Mouse (Mus musculus) neural tube, embryonic 14.5 days (tissue): ENCODE data around the gene Mrpl51. TPM values are rescaled to one million over a fixed set of nuclear protein-coding genes. Genes with fewer than 3 reads are reported as not detected.
"Not testable (repeated sequence)": the region's sequence is repeated elsewhere in the genome, so short reads cannot be mapped to it uniquely, and the experiment has no call there.

ENCODE experiments used
- ATAC-seq: fragments of 200-750 bp; cut with Nextera tagmentation; 2 replicates; pipeline ENCODE4 v1.8.0; 2017; ENCODE audit warnings: low read depth, mild to moderate bottlenecking, moderate TSS enrichment, moderate library complexity
- H3K27ac ChIP-seq: fragments of 300-500 bp; sonication (generic); 2 replicates; pipeline ENCODE4 v1.5.1; 2014; ENCODE audit warnings: low read depth, mild to moderate bottlenecking, control low read depth, low read length, moderate library complexity, mixed read lengths
- H3K27me3 ChIP-seq: fragments of 300-500 bp; sonication (generic); 2 replicates; pipeline ENCODE4 v1.6.1; 2014; ENCODE audit warnings: low read length; ENCODE audit not compliant: control insufficient read depth, insufficient read depth
- H3K36me3 ChIP-seq: fragments of 300-500 bp; sonication (generic); 2 replicates; pipeline ENCODE4 v1.6.1; 2014; ENCODE audit warnings: low read length, mixed read lengths; ENCODE audit not compliant: control insufficient read depth, insufficient read depth
- H3K4me1 ChIP-seq: fragments of 300-500 bp; sonication (generic); 2 replicates; pipeline ENCODE4 v1.6.1; 2014; ENCODE audit warnings: low read length; ENCODE audit not compliant: control insufficient read depth, insufficient read depth
- H3K4me2 ChIP-seq: fragments of 300-500 bp; sonication (generic); 2 replicates; pipeline ENCODE4 v1.6.1; 2014; ENCODE audit warnings: mild to moderate bottlenecking, low read depth, low read length, control low read depth
- H3K4me3 ChIP-seq: fragments of 300-500 bp; sonication (generic); 2 replicates; pipeline ENCODE4 v1.5.1; 2014; ENCODE audit warnings: low read depth, low read length, control low read depth, mixed read lengths
- H3K9ac ChIP-seq: fragments of 300-500 bp; sonication (generic); replicated peaks from 2 replicates; pipeline ENCODE4 v1.6.1; 2014; ENCODE audit warnings: low read depth, mild to moderate bottlenecking, control low read depth, low read length, mixed read lengths
- H3K9me3 ChIP-seq: fragments of 300-500 bp; sonication (generic); 2 replicates; pipeline ENCODE4 v1.6.1; 2016; ENCODE audit warnings: low read length; ENCODE audit not compliant: control insufficient read depth
- WGBS: fragments of 180-500 bp; shearing (Covaris S2); extraction: QIAGEN DNeasy Blood & Tissue Kit; methylation state at CpG from one replicate; pipeline ENCODE4 v1.1.7; 2014; 5-methylcytosine and 5-hydroxymethylcytosine counted together
- polyA plus RNA-seq: library from polyadenylated mRNA; unstranded; fragments of >200 nt; fragmentation: Nextera tagmentation; extraction: Ambion mirVana; gene quantifications from 2 replicates; pipeline ENCODE4 v1.2.1, GENCODE M21; 2014

Mrpl51 gene
- polyA plus RNA-seq, 1 experiment from 2014 or later = 138 TPM

DNA sequence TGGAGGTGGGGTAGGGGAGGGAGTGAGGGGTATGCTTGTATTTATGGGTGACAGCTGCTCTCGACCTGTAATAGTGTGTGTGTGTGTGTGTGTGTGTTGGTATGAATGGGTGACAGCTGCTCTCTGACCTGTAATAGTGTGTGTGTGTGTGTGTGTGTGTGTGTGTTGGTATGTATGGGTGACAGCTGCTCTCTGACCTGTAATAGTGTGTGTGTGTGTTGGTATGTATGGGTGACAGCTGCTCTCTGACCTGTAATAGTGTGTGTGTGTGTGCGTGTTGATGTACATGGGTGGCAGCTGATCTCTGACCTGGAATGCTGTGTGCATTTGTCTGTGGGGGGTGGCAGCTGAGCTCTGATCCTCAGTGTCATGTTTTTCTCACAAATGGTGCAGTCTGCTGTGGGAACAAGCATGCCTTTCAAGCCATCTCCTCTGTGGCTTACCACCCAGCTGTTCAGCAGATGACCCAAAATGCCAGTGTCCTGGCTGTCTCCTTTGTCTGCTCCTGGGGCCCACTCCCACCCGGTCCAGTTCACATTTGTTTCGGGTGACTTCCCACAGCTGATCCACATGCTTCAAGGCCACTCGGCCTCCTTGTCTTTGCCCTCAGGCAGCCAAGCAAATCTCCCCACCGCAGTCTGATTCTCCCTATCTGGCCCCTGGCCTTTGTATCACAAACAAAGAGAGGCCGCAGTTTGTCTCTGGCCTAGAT lies 34.5 kb upstream of the Mrpl51 start:
- Histone ChIP-seq H3K27me3 (no peaks in the 10 kb centered on the region), H3K9me3 (no peaks in the 10 kb centered on the region), H3K27ac (peak overlapping the region; percentile 0; the same call in 1 of the 2 replicates), H3K36me3 (peaks cover 48% of the 10 kb centered on the region), H3K4me3 (no peak overlapping the region), H3K4me2 (no peak overlapping the region), H3K4me1 (0 out of 2 replicates have a peak, but pooled peaks cover 4% of the 10 kb centered on the region), H3K9ac (no peak overlapping the region)
- WGBS = 17% methylated on average over 7 of the region's 7 CpGs
- ATAC-seq = no peak

DNA sequence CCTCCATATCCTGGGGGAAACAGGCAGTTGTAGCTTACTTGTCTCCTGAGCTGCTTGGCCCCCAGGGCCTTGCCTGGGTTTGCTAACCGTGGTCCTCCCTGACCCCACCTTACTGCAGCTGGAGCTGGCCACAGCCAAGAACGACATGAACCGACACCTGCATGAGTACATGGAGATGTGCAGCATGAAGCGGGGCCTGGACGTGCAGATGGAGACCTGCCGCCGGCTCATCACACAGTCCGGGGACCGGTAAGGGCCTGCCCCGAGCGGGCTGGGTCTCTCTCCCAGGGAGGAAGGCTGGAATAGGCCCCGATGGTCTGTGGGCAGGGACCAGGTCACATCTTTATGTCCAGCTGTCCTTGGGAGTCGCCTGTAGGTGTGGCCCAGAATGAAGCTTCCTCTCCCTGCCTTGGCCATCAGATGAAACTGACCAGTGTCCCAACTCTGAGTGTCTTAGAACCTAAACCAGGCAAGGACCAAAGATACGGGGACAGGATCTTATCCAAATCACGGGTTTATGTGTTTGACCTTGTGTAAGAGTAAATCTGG lies 32.6 kb upstream of the Mrpl51 start:
- H3K27ac ChIP-seq = no peak overlapping the region
- H3K9ac ChIP-seq = no peak overlapping the region
- WGBS = 90% methylated on average over 15 of the region's 15 CpGs
- H3K9me3 ChIP-seq = no peaks in the 10 kb centered on the region
- H3K4me3 ChIP-seq = no peak overlapping the region
- peaks cover 36% of the 10 kb centered on the region for H3K36me3 ChIP-seq
- no peak overlapping the region for H3K4me2 ChIP-seq
- H3K27me3 ChIP-seq = no peaks in the 10 kb centered on the region
- ATAC-seq = no peak
- H3K4me1 ChIP-seq = peaks cover 12% of the 10 kb centered on the region

DNA sequence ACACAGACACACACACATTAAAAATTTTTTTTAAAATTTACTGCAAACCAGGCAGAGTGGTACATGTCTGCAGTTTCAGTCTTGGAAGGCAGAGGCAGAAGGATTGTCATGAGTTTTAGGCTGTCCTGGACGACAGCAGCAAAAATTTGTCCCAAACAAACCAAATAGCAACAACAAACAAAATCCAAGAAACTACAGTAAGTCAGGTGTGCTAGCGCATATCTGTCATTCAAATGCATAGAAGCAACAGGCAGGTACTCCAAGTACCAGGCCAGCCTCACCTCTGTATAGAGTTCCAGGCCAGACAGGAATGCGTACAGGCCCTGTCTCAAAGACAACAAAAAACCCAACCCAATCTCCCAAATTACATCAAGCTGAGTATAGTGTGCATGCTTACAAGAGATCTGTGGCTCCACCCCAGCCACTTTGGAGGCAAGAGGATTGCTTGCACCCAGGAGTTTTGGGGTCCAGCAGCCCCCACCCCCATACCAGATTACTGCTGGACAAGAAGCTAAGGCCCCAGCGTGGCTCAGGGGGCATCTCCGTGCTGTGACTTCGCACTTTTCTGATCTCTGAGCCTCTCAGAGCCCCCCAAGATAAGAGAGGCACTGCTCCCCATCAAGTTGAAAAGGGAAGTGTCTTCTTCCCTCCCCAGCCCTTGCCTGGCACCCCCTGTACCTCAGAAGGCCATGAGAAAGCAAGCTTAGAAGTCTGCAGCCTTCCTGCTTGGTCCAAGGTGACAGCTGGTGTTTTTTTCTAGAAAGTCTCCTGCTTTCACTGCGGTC lies 31.6 kb upstream of the Mrpl51 start:
- Histone ChIP-seq H3K36me3 (peaks cover 36% of the 10 kb centered on the region), H3K9ac (no peak overlapping the region), H3K4me1 (peaks cover 15% of the 10 kb centered on the region), H3K27ac (no peak overlapping the region), H3K9me3 (no peaks in the 10 kb centered on the region), H3K27me3 (no peaks in the 10 kb centered on the region), H3K4me2 (no peak overlapping the region), H3K4me3 (no peak overlapping the region)
- no peak for ATAC-seq
- WGBS = 89% methylated on average over 7 of the region's 7 CpGs

DNA sequence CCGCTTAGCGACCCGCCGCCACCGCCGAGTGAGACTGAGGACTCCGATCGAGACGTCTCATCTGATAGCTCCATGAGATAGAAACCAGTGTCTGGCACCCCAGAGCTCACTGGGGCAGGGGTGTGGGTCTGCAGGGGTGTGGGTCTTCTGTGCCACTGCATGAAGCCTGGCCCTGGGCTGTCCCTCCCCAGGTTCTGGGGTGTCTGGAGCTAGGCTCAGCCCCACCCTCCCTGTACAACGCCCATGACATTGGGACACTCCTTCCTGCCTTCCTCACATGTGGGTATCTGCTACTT lies 31.1 kb upstream of the Mrpl51 start:
- peaks cover 33% of the 10 kb centered on the region for H3K36me3 ChIP-seq

DNA sequence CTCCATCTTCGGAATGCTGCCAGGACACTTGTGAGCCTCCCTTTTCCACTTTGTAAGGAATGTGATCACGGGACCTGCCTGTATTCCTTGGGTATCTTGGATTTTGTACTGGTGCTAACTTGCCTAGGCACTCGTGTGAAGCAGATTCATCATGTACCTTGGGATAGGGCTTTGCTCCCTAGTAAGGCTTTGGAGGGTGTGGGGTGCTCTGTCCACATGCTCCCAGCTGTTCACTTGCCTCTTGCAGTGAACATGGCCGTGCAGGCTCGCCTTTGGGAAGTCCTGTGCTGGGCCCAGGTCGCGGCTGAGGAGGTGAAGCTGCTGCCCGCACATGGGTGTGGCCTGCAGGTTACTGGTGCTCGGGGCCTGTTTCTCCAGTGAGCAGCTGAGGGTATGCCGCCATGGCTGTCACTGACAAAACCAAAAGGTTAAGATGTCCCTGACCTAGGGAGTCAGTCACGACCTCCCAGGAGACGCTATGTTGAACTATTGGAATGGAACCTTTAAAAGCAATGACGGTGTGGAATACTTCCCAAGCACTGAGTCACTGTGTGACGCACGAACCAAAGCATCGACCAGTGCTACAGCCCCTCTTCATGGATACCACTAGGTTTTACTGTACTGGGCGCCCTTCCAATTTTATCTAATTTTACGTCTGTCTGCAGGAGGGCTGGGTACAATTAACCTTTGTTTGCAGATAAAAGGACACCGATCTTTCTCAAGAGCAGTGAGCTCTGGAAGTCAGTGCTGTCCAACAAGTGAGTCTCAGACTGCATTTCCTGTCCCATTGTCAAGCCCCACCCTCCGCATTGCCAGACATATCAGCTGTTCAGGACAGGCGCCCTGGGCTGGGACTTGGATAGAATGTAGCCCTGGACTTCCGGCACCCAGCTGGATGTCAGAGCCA lies 30.5 kb upstream of the Mrpl51 start:
- no peak overlapping the region for H3K4me2 ChIP-seq
- no peak overlapping the region for H3K4me3 ChIP-seq
- H3K9ac ChIP-seq = no peak overlapping the region
- H3K27me3 ChIP-seq = no peaks in the 10 kb centered on the region
- H3K27ac ChIP-seq = 0 out of 2 replicates have a peak overlapping the region, but pooled peaks have one; percentile 8
- H3K4me1 ChIP-seq = peaks cover 17% of the 10 kb centered on the region
- whole genome bisulfite sequencing = 15% methylated on average over 22 of the region's 22 CpGs
- no peak for ATAC-seq
- H3K36me3 ChIP-seq = peaks cover 31% of the 10 kb centered on the region
- H3K9me3 ChIP-seq = no peaks in the 10 kb centered on the region

More for the DNA sequence above, 31.1 kb upstream of the Mrpl51 start:
- Histone ChIP-seq H3K4me1 (peaks cover 15% of the 10 kb centered on the region), H3K9me3 (no peaks in the 10 kb centered on the region), H3K27ac (no peak overlapping the region), H3K9ac (no peak overlapping the region), H3K4me2 (no peak overlapping the region), H3K27me3 (no peaks in the 10 kb centered on the region), H3K4me3 (no peak overlapping the region)
- no peak for ATAC-seq
- 59% methylated on average over 10 of the region's 10 CpGs for WGBS

DNA sequence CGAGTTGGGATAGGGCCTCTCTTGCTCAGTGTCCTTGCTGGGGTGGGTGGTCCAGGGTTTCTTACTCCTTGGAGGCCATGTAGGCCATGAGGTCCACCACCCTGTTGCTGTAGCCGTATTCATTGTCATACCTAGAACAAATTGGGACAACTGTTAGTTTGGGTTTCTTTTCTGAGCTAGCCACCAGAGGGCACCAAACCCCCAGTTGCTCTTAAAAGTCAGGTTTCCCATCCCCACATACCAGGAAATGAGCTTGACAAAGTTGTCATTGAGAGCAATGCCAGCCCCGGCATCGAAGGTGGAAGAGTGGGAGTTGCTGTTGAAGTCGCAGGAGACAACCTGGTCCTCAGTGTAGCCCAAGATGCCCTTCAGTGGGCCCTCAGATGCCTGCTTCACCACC lies 29.6 kb upstream of the Mrpl51 start:
- H3K9ac ChIP-seq, H3K4me2 ChIP-seq, H3K27me3 ChIP-seq, H3K4me3 ChIP-seq, ATAC-seq, H3K27ac ChIP-seq, H3K9me3 ChIP-seq: not testable (repeated sequence)
- WGBS = 6% methylated on average over 3 of the region's 5 CpGs
- Histone ChIP-seq H3K4me1 (peaks cover 25% of the 10 kb centered on the region), H3K36me3 (peaks cover 28% of the 10 kb centered on the region)

DNA sequence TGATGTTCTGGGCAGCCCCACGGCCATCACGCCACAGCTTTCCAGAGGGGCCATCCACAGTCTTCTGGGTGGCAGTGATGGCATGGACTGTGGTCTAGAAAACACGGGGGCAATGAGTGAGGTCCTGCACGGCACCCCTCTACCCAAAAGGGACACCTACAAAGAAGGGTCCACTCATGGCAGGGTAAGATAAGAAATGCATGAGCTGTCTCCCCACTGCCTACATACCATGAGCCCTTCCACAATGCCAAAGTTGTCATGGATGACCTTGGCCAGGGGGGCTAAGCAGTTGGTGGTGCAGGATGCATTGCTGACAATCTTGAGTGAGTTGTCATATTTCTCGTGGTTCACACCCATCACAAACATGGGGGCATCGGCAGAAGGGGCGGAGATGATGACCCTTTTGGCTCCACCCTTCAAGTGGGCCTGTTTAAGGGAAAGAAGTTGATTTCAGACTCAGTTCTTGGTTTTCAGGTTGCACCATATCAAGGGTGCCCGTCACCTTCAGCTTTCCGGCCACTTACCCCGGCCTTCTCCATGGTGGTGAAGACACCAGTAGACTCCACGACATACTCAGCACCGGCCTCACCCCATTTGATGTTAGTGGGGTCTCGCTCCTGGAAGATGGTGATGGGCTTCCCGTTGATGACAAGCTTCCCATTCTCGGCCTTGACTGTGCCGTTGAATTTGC lies 28.8 kb upstream of the Mrpl51 start:
- ATAC-seq = not testable (repeated sequence)
- Histone ChIP-seq H3K36me3 (peaks cover 34% of the 10 kb centered on the region), H3K4me1 (peaks cover 29% of the 10 kb centered on the region)

DNA sequence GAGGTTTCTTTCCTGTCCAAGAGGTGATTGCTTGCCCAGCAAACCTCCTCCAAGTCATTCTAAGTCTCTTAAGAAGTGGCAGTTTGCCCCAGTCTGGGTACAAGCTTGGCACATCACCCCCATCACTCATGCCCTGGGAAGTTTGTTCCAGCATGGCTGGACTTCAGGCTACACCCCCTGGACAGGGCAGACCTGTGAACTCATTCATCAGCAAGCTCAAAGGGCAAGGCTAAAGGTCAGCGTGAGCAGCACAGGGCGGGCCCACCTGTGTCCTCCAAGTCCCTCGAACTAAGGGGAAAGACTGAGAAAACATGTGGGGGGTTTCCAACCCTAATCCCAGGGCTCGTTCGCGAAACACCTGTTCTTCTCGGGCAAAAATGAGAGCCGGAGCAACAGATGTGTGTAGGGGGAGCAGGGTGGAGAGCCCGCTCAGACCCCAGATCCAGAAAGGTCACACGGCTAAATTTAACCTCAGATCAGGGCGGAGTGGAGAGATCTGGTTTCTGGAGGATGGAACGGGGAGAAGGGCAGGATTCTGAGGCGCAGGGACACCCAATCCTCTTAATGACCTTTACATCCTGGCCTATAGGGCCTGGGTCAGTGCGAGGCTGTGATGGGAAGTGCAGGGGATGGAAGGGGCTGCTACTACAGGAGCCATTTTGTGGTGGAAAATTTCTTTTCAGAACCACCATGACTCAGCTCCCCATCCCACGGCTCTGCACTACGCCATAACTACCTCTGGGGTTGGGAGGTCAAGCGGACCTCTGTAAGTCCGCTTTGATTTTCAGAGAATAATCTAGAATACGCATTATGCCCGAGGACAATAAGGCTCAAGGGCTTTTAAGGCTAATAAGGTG lies 27.6 kb upstream of the Mrpl51 start:
- 5% methylated on average over 20 of the region's 20 CpGs for WGBS
- peaks cover 40% of the 10 kb centered on the region for H3K36me3 ChIP-seq

More for the DNA sequence above, 28.8 kb upstream of the Mrpl51 start:
- 75% methylated on average over 9 of the region's 16 CpGs for WGBS
- H3K27ac ChIP-seq, H3K9me3 ChIP-seq, H3K9ac ChIP-seq, H3K4me2 ChIP-seq, H3K4me3 ChIP-seq, H3K27me3 ChIP-seq: not testable (repeated sequence)

More for the DNA sequence above, 27.6 kb upstream of the Mrpl51 start:
- H3K4me1 ChIP-seq = peaks cover 29% of the 10 kb centered on the region
- H3K9ac ChIP-seq = peak overlapping the region; percentile 88
- peak overlapping the region; percentile 97 for H3K4me3 ChIP-seq
- no peak for ATAC-seq
- no peaks in the 10 kb centered on the region for H3K27me3 ChIP-seq
- peak overlapping the region; percentile 93 for H3K27ac ChIP-seq
- H3K9me3 ChIP-seq = no peaks in the 10 kb centered on the region
- H3K4me2 ChIP-seq = peak overlapping the region; percentile 91
